Mouse (Mus musculus) adrenal gland, postnatal 0 days (tissue): ENCODE measurements around the gene Taf8. TPM values are rescaled to one million over a fixed set of nuclear protein-coding genes. Genes with fewer than 3 reads are reported as not detected.

Experiments
- polyA plus RNA-seq: library from polyadenylated mRNA; unstranded; fragments of >200 nt; fragmentation: Nextera tagmentation; extraction: Ambion mirVana; gene quantifications from 2 replicates; pipeline ENCODE4 v1.2.1, GENCODE M21; 2015

Gene Taf8
- polyA plus RNA-seq = 17.5 and 18.9 TPM in 2 replicates

DNA sequence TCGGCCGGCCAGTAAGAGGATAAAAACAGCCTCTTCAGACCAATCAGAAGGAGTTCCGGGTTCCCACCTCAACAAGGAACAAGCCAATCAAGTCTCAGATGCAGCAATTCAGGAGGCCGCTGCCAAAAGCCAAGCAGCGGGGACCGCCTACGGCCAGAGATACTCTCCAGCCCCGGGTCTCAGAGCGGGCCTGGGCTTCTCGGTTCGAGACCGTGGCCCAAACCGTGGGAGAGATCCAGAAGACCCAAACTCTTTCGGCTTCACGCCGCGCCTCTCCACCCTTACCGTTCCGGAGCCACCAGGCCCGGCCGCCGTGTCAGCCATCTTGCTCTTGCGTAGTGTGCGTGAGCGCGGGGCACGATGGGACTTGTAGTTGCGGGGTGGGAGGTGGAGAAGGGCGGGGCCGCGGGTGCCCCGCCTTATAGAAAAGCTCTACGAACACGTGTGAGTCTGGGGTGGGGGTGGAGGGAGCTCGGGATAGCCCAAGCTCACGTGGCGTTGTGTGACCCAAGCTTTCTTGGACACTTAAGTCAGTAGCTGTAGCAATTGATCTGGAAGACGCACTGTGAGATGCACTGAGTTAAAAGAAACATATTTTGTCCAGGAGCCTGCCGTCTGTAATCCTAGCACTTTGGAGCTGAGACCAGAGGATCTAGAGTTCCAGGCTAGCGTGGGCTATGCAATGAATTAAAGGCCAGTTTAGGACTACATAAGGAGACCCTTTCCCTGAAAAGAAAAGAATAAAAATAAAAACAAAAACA is at the start of gene Taf8:
Taf8 (minus strand) TSS at position 347 of the 761 bp plus-strand sequence.

DNA sequence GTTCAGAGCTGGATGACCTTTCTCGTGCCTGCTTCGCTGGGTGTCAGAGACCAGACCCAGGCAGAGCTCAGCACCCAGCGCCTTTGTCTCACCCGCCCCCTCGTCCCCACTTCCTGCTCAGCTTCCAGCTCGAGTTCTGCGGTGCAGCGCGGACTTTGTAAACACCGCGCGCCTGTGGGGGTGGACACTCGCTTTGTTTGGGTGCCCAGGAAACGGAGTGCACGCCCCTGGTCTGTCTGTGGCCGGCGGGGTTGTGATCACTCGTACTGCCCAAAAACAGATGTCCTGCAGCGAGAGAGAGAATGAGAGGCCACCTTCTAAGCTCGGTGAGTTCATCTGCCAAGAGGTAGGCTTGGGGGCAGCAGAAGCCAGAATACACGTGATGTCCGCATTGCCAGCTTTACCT is 2.9 kb upstream of the Taf8 start, which contains the start of gene Ccnd3:
Ccnd3 (plus strand) TSS at position 111 of the 406 bp plus-strand sequence.

DNA sequence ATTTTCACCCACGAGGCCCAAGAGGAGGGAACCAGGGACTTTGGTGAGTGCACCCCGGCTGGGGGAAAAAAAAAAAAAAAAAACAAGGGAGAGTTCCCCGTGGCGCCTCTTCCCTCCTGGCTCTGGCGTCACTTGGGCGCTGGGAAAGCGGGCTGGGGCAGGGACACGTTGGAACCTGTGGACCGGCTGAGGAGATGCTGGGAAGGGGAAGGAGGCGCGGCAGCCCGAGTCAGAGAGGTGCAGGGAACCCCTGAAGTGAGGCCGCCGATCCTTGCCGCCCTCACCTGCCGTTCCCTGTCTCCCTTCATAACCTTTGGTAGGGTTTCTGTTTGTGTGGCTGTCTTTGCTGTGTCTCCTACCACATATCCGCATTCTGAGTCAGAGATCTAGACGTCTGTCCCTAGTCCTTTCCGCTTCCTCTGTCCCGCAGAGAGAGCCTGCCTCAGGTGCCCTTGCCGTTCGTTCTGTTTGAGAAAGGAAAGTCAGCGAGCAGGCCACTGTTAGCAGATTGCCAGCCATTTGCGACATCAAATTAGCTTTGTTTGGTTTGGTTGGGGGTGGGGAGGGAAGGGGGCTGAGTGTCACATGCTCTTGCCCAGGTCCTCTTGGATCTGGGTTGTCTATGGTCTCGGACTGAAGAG is 65.1 kb downstream of the Taf8 start, which contains the start of gene 1700001C19Rik:
1700001C19Rik (minus strand) TSS at position 470 of the 641 bp plus-strand sequence.

DNA sequence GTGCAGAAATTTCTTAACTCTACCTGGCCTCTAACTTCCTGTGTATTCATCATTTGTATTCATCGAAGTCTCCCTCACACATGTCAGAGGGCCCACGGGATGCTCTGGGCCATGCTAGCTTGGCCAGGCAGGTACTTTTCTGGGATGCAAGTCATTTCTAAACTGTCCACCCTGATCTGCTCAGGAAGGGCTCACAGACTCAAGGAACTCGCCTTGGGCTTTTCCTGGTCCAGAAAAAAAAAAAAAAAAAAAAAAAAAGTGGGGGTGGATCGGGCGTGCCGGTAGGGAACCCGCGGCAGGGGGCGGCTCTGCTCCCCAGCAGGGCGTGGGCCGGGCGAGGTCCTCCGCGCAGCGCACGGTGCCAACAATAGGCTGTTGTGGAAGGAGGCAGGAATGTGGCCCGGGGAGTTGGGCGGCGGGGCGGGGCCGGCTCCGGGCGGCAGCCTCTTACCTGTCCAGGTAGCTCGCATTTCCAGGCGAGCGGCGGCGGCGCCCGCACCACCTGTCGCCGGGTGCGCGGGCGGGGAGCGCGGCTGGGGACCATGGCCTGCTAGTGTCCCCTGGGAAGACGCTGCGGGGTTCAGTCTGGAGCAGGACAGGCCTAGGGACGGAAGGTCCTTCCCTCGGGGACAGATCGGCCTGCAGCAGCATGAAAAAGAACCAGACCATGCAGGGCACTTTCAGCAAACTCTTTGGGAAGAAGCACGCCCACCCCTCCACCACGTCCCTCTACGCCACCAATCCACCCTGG is 65.8 kb downstream of the Taf8 start, which contains the start of gene AI661453:
AI661453 (plus strand) TSS at position 460 of the 751 bp plus-strand sequence.

Other genes with a start within 250 kb of the Taf8 start
- 103 and 145 TPM in 2 replicates for gene Mrps10, start 133.4 kb downstream of the Taf8 start, polyA plus RNA-seq
- 2.4 and 5.6 TPM in 2 replicates for gene Guca1b, start 116.9 kb downstream of the Taf8 start, polyA plus RNA-seq
- 11.8 and 15.1 TPM in 2 replicates for gene Guca1a, start 101.7 kb downstream of the Taf8 start, polyA plus RNA-seq
- gene AI661453, start 65.7 kb downstream of the Taf8 start, polyA plus RNA-seq = 0.81 and 1.0 TPM in 2 replicates
- 0.55 and 0.80 TPM in 2 replicates for gene 1700001C19Rik, start 64.9 kb downstream of the Taf8 start, polyA plus RNA-seq
- gene Ccnd3, start 2.8 kb upstream of the Taf8 start, polyA plus RNA-seq = 253 and 255 TPM in 2 replicates
- gene Bysl, start 109.2 kb upstream of the Taf8 start, polyA plus RNA-seq = 7.3 and 8.6 TPM in 2 replicates
- 35.5 and 38.7 TPM in 2 replicates for gene Med20, start 109.3 kb upstream of the Taf8 start, polyA plus RNA-seq
- gene Gm20517, start 109.3 kb upstream of the Taf8 start, polyA plus RNA-seq = 2.7 and 4.8 TPM in 2 replicates
- gene Usp49, start 128.4 kb upstream of the Taf8 start, polyA plus RNA-seq = 3.1 TPM in 2 replicates
- gene Tomm6, start 186.1 kb upstream of the Taf8 start, polyA plus RNA-seq = 339 and 401 TPM in 2 replicates
- 4.7 and 6.4 TPM in 2 replicates for gene Frs3, start 186.7 kb upstream of the Taf8 start, polyA plus RNA-seq
- 0.15 and 0.39 TPM in 2 replicates for gene Gm21981, start 192.2 kb upstream of the Taf8 start, polyA plus RNA-seq
- gene Prickle4, start 192.4 kb upstream of the Taf8 start, polyA plus RNA-seq = 0.80 and 1.2 TPM in 2 replicates
- gene Pgc, start 224.6 kb upstream of the Taf8 start, polyA plus RNA-seq = 0.11 and 2.2 TPM in 2 replicates
- 6.0 and 11.5 TPM in 2 replicates for gene Tfeb, start 234.7 kb upstream of the Taf8 start, polyA plus RNA-seq